Mouse (Mus musculus) layer of hippocampus, adult 18-20 months (tissue): Measurements from ENCODE around the gene Cald1. TPM values are rescaled to one million over a fixed set of nuclear protein-coding genes. Genes with fewer than 3 reads are reported as not detected.

Experiments
- total RNA-seq, 2 experiments: library from RNA; stranded (reverse); gene quantifications; 2 replicates each; pipeline ENCODE4 v1.2.3; 2021

The Cald1 gene
- total RNA-seq, 2 experiments from 2014 or later: 27.6 to 28.3 TPM

Other genes with a start within 250 kb of the Cald1 start
- gene Akr1b8, start 244.4 kb upstream of the Cald1 start, total RNA-seq: 1 to 10 TPM in 1 of 2 experiments, under 1 TPM in 1; 0.96 to 1.2 TPM
- 10 to 100 TPM; 24.3 to 26.4 TPM for gene Akr1b10, start 214.3 kb upstream of the Cald1 start, total RNA-seq
- gene Akr1b7, start 186.2 kb upstream of the Cald1 start, total RNA-seq: not detected
- 10 to 100 TPM; 65.1 to 66.7 TPM for gene Bpgm, start 122.3 kb upstream of the Cald1 start, total RNA-seq
- gene Agbl3, start 181.9 kb downstream of the Cald1 start, total RNA-seq: 10 to 100 TPM; 13.5 to 13.7 TPM